Mouse (Mus musculus): ENCODE measurements around the gene Gpc6. TPM values are rescaled to one million over a fixed set of nuclear protein-coding genes. Genes with fewer than 3 reads are reported as not detected.
"Not testable (repeated sequence)": the region's sequence is repeated elsewhere in the genome, so short reads cannot be mapped to it uniquely, and the experiment has no call there.

Gpc6 gene
- total RNA-seq, 1 experiment from 2014 or later: 14.4 TPM

DNA sequence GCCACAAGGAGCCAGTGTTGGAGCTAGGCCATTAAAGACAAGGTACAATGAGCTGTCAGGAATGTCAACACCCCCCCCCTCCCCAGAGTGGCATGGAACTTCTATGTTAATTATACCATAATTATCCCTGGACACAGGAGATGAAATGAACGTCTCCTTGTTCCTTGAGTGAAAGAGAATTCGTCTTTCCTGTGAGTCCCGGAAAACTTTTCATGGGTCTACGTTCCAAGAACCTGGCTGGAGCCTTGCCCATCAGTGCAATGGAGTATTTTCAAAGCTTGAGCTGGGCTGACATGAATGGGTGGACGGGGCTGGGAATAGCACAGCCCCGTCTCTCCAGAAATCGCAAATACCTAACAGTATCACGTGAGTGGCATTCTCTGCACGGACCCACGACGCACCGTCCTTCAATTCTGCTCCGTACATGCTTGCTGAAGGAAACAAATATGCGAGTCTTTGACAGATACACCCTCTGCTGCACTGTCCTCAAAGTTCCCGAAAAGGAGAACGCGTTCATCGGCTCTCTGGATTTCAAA, 444.3 kb downstream of the Gpc6 start:
- no peak for DNase-seq

DNA sequence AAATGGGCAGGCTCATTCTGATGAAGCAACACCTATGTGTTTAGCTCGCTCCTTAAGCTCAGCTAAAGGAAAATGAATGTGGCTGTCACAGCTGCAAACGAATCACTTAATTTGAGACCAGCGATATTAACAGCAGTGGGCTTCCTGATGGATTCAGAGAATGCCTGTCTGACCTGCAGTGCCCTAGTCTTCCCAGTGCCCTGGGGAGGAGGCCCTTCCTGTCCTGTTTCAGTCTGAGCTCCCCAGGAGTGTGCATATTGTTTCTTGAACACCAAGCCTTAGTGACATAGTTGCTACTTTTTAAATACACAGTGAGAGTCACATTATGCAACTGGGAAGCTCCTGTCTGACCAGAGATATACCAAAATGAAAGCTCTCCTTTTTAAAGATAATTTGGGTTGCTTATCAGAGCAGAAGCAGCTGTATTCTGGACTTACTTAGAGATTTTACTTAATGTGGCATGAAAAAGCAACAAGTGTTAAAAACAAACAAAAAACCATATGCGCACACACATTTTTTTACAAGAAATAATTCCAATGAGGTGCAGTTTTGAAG, 451.8 kb downstream of the Gpc6 start:
- DNase-seq: no peak

DNA sequence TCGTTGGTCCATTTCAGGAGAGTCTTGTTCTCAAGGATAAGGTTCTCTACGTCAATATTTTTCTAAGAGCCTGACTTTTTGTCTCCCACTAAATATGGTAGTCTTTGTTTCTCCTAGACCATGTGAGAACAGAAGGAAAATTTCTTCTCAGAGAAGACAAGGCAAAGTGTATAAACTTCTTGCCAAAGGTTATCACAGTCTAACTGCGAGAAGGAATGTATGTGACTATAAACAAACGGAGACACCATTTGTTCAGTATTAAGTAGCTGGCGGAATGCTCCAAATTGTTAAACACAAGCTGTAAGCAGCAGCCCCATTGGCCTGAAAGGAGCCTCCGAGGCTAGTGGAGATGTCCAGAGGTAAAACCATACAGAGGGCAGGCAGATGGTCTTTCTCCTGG, 454.9 kb downstream of the Gpc6 start:
- no peak for DNase-seq

DNA sequence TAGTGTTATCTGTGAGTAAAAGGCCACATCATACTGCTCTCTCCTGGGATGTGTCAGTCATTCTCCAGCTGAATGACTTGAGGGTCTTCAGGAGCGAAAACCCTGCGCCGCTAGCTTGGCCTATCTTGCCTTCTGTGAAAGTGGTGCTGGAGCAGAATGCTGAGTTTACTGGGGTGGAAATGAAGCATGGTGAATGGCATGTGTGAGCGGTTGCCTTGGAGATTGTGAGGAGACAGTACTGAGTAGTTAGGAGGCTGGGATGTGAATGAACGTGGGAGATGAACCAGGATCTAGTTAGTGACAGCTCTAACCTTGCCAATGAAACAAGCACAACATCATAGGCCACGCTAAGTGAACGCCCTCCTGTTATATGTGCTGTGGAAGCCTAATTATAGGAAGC, 458.1 kb downstream of the Gpc6 start:
- no peak for DNase-seq

DNA sequence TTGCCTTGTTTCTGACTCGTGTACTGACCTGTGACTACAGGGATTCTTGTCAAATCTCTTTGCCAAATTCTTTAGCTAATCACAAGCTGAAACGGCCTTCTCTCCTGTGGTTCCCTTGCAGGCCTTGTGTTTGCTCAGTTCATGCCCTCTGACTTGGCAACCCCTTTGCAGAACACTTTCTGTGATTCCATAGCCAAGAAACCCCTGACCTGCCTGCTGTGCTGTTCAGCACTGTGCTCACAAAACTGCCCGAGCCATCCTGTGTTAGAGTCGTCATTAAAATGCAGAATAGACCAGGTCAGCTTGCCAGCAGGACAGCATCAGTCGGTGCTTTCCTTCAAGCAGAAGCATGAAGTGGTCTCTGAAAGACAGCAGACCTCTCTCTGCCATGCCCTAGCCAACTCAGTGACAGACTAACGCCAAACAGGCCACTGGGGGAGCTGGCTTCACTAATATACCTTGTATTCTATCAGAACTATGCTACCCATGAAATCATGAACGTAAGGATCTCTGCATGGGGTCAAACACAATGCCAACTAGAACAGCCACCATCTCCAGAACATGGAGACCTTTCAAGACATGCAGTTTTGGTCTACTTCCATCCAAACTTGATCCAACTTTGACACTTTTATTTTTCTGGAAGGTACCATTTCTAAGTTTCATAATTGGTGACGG, 459.1 kb downstream of the Gpc6 start:
- peak; percentile 7 for DNase-seq

DNA sequence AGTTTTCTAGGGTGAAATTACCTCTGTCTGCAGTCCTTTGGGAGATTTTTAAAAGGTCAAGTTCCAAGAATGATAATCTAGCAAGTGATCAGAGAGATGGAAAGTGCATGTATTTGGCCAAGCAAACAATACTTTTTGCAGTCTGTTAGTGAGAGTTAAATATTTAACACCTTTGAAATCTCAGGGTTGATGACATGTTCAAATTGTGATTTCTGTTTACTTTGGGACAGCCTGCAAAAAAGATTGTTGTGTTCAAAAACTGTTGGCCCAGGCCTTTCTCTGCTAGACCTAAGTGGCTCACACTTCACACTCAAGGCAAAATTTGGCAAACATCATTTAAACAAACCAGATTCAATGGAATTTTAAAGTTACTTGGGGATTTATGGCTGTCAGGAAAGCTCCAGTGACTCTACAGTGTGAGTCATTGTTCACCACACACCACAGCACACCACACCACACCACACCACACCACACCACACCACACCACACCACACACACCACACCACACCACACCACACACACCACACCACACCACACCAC, 460.7 kb downstream of the Gpc6 start:
- DNase-seq: no peak

DNA sequence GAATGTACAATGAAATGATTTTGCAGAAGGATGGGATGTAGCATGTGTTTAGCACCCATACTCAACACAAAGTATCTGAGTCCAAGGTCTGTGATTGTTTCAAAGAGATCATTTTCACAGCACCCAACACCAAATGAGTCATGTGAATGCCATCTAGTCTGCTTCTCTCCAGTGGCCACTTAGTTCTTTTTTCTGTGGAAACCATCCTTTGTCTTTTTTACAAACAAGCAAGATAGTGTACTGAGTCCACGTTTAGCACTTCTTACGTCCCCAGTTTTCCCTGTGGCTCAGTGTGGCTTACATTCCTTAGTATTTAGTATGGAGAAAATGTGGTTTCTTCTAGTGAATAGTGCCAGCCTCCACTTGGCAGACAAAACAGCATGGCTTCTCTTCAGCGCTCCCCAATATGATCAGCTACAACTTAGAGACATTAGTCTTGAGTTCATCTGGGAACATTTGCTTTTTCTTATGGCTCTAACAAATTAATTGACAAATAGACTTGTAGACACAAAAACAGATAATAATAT, 465.7 kb downstream of the Gpc6 start:
- DNase-seq: no peak

DNA sequence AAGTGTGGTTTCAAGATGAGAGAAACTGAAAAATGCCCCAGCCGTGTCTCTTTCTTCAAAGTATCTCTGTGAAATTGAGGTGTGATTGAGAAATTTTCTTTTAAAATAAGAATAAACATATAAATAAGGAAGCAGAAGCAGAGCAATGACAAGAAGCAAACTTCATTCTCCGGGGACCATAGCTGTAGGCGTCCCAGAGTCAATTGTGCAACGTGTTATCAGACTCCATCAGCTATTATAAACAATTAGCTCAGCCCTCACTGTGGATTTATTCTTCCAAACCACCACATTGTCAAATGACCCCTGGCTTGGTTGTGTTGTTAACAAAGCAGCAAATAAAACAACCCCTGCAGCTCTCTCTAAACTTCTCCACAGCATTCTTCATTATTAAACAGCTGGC, 466.3 kb downstream of the Gpc6 start:
- DNase-seq: no peak

DNA sequence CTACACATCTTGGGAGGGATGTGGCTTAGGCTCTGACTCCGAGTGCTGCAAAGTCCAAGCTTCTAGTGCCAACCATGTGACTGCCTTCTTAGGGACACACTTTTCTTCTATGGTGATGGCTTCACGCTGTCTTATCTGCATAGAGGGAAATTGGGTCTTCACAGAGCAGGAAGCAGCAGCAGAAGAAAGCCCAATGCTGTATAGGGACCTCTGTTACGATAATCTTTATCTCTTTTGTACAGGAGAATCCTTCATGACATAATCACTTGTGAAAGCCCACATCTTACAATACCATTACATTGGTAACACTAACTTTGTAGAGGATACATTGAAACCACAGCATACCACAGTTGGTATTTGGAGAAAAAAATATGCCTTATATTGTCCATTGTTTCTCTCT, 472.1 kb downstream of the Gpc6 start:
- no peak for DNase-seq

DNA sequence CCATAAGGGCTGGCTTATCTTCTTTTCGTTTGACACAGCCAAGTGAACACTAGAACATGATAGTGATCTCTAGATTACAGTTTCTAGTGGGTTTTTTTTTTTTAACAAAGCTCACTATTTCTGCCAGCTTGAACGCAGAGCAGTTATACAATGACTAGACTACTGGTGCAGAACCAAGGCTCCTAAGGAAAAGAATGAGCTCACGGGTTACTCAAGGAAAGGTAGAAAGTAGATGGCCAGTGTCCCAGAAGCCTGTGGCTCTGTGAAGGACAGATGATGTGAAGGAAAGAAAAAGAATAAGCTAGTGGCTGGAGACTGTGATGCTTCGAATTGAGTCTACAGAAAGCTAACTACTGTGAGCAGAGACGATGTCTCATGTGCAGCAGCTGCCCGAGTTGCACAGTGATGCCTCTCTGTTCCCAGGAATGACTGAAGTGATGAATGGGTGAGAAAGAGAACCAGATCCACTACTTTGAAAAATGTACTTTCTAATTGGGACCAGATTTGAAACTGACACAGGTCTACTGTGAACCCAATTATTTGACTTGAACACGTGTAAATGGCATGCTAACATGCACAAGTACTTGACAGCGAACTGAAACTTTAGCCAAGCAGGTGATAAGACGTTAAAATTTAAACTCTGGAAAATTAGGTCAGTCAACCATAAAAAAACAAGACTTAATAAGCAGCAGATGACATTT, 482.9 kb downstream of the Gpc6 start:
- no peak for DNase-seq

DNA sequence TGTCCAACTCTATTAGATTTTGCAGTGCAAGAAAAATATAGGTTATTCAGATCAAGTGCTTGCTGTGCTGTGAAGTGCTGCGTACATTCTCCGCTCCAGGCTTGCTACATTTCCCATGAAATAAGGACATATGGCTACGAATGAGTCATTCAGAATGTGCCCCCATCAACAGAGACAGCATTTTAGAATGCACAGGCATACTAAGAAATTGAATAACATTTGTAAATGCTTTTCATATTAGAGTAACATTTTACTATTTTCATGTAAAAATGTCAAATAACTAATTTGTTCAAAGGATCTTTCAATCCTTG, 483.4 kb downstream of the Gpc6 start:
- DNase-seq: no peak

DNA sequence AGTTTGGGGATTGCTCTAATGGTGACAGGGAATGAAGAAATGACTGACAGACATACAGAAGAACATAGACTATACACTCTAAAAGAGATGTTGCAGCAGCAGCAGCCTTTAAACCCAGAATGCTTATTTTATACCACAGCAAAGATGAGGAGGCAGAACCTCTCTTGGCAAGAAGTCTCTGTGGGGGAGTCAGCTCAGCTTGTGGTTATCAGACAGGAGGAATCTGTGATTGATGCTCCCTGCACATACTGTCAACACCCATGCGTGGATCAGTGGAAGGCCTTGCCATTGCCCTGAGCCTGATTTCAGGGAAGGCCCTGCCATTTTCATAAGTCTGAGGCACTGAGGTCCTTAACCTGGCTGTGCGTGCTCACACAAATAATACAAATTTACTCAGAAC, 484.7 kb downstream of the Gpc6 start:
- DNase-seq: no peak

DNA sequence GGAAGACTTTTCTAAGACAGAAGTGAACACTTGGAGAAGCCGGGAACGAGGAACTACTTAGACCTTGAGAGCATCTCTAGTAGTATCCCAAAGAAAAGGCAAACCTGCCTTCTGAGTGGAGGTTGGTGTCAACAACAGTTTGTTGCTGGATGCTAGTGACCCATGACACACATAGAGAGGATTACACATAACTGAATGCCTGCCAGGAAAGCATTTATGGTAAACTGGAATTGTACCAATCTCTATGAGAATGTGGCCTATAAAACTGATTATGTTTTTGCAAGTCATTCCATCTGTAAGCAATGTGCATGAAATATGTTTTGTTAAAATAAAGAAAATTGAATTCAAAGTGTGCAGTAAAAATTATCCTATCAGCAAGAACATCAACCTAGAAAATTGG, 485.4 kb downstream of the Gpc6 start:
- no peak for DNase-seq

DNA sequence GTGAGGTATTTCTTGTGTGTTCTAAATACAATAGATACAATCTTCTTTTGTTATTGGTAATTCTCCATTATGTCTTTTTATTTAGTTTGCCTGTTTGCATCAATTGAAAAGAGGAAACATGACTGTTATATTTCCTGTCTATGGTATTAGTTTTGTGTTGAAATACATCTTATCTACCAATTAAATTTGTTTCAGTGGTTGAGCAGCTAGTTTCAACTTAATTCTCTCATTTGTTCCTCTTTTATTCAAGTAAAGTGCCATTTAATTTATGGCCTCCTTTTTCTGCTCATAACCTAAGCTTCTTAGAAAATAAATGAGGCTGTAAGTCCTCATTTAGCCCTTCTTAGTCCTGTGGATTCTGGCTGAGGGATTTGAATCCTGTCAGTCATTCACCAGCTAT, 489.9 kb downstream of the Gpc6 start:
- no peak for DNase-seq

DNA sequence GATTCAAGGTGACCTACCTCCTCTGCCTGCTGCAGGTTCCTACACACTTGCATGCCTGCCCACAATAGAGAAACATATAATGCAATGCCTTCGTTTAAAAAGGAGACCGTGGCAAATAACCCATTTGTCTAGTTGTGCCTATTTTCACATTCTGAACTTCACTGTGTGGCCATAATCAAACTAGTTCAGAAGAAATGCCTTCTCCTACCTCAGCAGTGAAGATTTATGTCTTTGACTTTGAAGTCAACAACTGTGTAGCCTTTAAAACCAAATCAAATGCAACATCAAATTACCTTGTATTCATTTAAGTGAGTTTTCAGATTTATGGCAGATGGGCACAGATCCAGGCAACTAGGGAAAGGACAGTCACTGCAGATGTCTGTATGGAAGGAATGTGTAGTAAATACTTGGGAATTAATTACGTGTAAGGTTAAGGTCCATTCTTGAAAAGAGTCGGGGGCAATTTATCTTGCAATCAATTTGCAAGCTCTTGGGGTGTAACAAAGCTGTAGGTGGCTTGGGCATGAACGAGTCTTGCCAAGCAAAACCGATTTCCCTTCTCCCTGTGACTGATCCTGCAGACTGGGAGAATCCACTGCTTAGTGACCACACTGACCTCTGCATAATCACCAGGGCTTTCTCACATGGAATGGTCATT, 494.6 kb downstream of the Gpc6 start:
- no peak for DNase-seq

DNA sequence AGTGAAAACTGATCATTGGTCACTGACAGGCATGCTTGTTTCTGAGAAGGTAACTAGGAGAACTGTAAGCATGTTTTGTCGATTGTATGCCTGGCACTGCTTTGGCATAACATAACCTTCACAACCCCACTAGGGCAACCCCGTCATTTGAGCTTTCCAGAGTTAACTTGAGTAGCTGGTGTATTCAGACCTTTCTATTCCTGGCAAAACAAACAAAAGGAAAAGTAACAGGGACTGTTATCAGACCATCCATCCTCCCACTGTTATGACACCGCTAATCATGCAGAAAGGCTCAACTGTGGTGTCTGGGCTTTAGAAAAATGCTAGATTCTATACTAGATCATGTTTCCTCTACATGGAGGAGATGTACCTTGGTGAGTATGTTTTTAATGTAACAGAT, 496.1 kb downstream of the Gpc6 start:
- DNase-seq: no peak

DNA sequence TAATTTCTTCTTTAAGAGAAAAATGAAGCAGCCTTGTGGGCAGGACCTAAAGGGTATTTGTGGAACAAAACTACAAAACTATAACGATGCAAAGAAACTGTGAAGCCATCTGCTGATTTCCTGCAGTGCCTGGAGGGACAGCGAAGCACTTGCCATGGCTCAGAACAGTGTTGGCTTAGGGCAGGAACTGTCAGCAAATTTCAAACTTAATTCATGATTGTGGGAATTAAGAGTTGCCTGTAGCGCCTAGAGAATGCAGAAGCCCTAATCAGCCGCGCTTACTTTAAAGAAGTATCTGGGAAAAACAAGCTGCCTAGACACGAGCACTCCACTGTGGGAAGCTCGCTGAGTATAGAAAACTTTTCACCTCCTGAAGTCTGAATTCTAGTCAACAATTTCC, 501.0 kb downstream of the Gpc6 start:
- no peak for DNase-seq

DNA sequence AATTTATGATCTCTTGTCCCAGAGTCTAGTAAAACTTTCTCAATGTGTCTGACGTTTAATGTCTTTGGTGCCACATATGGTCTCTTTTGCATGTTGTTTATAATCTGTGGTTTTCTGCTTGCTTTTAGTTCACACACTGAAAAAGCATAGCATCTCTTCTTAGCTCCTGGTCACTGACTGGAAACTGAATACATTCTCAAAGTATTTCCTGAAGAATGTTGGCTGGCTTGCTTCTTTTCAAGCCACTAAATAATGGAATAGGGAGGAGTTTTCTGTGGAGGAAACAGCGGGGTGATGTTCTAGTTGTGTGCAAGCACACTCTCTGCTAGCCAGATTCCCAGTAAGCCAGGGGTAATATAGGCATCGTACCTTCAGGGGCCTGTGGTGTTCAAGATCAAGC, 502.7 kb downstream of the Gpc6 start:
- DNase-seq: no peak

DNA sequence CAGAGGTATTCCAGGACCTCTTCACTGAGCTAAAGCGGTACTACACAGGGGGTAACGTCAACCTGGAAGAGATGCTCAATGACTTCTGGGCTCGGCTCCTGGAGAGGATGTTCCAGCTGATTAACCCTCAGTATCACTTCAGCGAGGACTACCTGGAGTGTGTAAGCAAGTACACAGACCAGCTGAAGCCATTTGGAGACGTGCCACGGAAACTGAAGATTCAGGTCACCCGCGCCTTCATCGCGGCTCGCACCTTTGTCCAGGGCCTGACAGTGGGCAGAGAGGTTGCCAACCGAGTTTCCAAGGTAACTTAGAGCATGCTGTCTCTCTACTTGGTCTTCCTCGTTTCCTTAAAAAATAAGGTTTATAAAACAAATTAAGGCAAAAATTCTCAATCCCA, 510.6 kb downstream of the Gpc6 start:
- no peak for DNase-seq

DNA sequence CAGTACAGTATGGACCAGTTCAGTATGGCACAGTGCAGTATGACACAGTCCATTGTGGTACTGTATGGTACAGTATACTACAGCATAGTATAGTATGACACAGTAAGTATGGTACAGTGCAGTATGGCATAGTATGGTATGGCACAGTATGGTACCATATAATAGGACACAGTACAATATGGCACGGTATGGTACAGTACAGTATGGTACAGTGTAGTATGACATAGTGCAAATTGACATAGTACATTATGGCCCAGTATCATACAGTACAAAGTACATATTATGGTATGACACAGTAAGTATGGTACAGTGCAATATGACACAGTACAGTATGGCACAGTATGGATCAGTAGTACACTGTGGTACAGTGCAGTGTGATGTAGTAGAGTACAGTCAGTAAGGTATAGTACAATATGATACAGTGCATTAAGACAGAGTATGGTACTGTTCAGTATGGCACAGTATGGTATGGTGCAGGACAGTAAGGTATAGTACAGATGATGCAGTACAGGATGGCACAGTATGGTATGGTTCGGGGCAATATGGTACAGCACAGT, 521.6 kb downstream of the Gpc6 start:
- not testable (repeated sequence) for DNase-seq

DNA sequence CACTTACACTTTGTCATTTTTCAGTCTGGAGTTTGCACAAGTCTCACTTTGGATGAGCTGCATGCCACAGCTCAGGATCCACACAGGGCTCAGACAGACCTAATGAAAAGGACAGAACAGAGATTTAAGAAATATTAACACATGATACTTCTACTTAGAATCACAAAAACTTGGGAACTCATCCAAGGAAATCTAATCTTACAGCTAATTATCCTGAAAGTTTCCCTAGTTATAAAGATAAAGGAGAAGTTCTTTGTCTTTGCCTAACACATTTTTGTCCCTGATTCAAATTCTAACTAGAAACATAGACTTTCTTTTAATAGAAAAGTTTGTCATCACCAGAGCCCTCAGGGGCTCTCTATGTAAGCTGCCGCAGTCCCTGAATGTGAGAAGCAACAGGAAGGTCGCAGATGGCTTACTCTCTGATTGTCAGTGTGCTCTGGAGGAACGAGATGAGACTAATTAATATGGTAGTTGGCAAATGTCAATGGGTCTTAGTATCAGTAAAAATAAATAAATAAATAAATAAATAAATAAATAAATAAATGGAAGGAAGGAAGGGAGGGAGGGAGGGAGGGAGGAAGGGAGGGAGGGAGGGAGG, 526.4 kb downstream of the Gpc6 start:
- no peak for DNase-seq

DNA sequence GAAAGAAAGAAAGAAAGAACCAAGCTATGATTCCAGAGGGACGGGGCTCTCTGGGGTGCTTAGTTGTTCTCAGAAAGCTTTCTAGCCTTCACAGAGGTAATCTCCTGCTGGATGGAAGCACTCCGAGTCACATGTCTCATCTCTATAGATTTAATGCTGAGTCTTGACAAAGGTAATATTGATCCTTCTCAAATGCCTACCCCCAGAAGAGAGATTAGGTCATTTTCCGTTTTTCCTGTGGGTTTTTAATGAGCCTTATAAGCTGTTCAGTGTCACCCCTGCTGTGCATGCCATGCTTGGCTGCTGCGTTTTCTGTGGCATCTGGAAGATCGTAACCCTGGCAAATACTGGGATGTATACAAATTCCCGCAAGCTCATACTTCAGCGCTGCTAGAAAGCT, 527.0 kb downstream of the Gpc6 start:
- no peak for DNase-seq

Data from adrenal gland, postnatal 14 days (tissue).